Mouse (Mus musculus) CH12.LX (cell line): ENCODE measurements at regions not wholly inside any gene's neighbourhood (a gene's known extent, or its start where the extent isn't known, plus 50 kb on each side); places are given as distances from the start of the nearest gene placed in this dataset.

Experiments used
- DNase-seq: peaks from one replicate; pipeline ENCODE4 v3.0.0-alpha.2; 2013; ENCODE audit errors: extremely low read depth
- H3K27ac ChIP-seq: 2 replicates; pipeline ENCODE4 v1.5.1; 2012; ENCODE audit warnings: low read depth, mild to moderate bottlenecking, control low read depth, moderate library complexity; ENCODE audit not compliant: insufficient read depth
- H3K27me3 ChIP-seq: replicated peaks from 2 replicates; pipeline ENCODE3; 2012; ENCODE audit warnings: inconsistent platforms
- H3K36me3 ChIP-seq, 2 experiments: replicated peaks in 1 of 2; 2 replicates each; pipeline versions ENCODE3 to v1.6.1; 2012; ENCODE audit warnings: inconsistent platforms in 1 of 2, low read length in 1 of 2, mild to moderate bottlenecking in 1 of 2, mixed read lengths in 1 of 2, moderate library complexity in 1 of 2; ENCODE audit not compliant: control insufficient read depth in 1 of 2, insufficient read depth in 1 of 2
- H3K4me1 ChIP-seq, 2 experiments: 2 replicates each; pipeline ENCODE4 v1.6.1; 2012; ENCODE audit warnings: inconsistent platforms in 1 of 2, moderate library complexity in 1 of 2; ENCODE audit not compliant: insufficient read depth in 2 of 2, control insufficient read depth in 1 of 2
- H3K4me2 ChIP-seq: 2 replicates; pipeline ENCODE4 v1.6.1; 2012; ENCODE audit warnings: low read depth, mild to moderate bottlenecking, control low read depth; ENCODE audit not compliant: poor library complexity, insufficient read depth, severe bottlenecking
- H3K4me3 ChIP-seq, 3 experiments: fragments of 150-350 bp in 1 of 3; sonication (generic) in 1 of 3; replicated peaks in 1 of 3; 2 replicates each; pipeline versions ENCODE3 to v1.5.1; 2011 to 2012; ENCODE audit warnings: low read depth in 2 of 3, low read length in 2 of 3, mild to moderate bottlenecking in 2 of 3, moderate library complexity in 2 of 3, control low read depth in 1 of 3, improper control_type of control experiment in 1 of 3, inconsistent platforms in 1 of 3, mixed read lengths in 1 of 3; ENCODE audit not compliant: poor library complexity in 1 of 3
- H3K79me2 ChIP-seq: replicated peaks from 2 replicates; pipeline ENCODE4 v1.6.1; 2012; ENCODE audit warnings: mild to moderate bottlenecking, moderate library complexity; ENCODE audit not compliant: control insufficient read depth, poor library complexity, insufficient read depth, severe bottlenecking; ENCODE audit errors: extremely low read depth
- H3K9ac ChIP-seq: 2 replicates; pipeline ENCODE4 v1.6.1; 2012; ENCODE audit warnings: low read depth, mild to moderate bottlenecking, control low read depth, moderate library complexity; ENCODE audit not compliant: insufficient read depth
- H3K9me3 ChIP-seq: replicated peaks from 2 replicates; pipeline ENCODE3; 2012; ENCODE audit warnings: low read length, inconsistent platforms, mixed read lengths
- CHD2 ChIP-seq: IDR thresholded peaks from 2 replicates; pipeline ENCODE4 v1.6.1; 2011; ENCODE audit warnings: low read length, improper control_type of control experiment
- ETS1 ChIP-seq: conservative IDR thresholded peaks from 2 replicates; pipeline ENCODE4 v1.6.1; 2012; ENCODE audit warnings: low read depth, mild to moderate bottlenecking, inconsistent platforms, low read length, improper control_type of control experiment, moderate library complexity
- GABPA ChIP-seq: IDR thresholded peaks from 2 replicates; pipeline ENCODE4 v1.6.1; 2012; ENCODE audit warnings: low read depth, low read length, improper control_type of control experiment, inconsistent platforms; ENCODE audit not compliant: insufficient replicate concordance
- HCFC1 ChIP-seq: IDR thresholded peaks from 2 replicates; pipeline ENCODE4 v1.6.1; 2012; ENCODE audit warnings: low read depth, mild to moderate bottlenecking, inconsistent platforms, low read length, improper control_type of control experiment
- KAT2A ChIP-seq: IDR thresholded peaks from 2 replicates; pipeline ENCODE4 v1.6.1; 2012; ENCODE audit warnings: low read length, improper control_type of control experiment, inconsistent platforms; ENCODE audit not compliant: insufficient replicate concordance
- MAFK ChIP-seq: IDR thresholded peaks from 2 replicates; pipeline ENCODE4 v1.6.1; 2011; ENCODE audit warnings: low read length, improper control_type of control experiment; ENCODE audit not compliant: insufficient replicate concordance
- MAZ ChIP-seq: IDR thresholded peaks from 2 replicates; pipeline ENCODE4 v1.6.1; 2012; ENCODE audit warnings: low read depth, mild to moderate bottlenecking, inconsistent platforms, low read length, improper control_type of control experiment, moderate library complexity
- MYC ChIP-seq: IDR thresholded peaks from 2 replicates; pipeline ENCODE4 v1.6.1; 2011; ENCODE audit warnings: low read depth, mild to moderate bottlenecking, improper control_type of control experiment, low read length
- PAX5 ChIP-seq: IDR thresholded peaks from 2 replicates; pipeline ENCODE4 v1.6.1; 2012; ENCODE audit warnings: low read length, inconsistent platforms, mixed read lengths
- POLR2A ChIP-seq: IDR thresholded peaks from 2 replicates; pipeline ENCODE4 v1.6.1; 2011; ENCODE audit warnings: low read depth, mild to moderate bottlenecking, improper control_type of control experiment, low read length
- POLR2AphosphoS2 ChIP-seq: IDR thresholded peaks from 2 replicates; pipeline ENCODE4 v1.6.1; 2011; ENCODE audit warnings: low read depth, low read length, improper control_type of control experiment
- RCOR1 ChIP-seq: conservative IDR thresholded peaks from 2 replicates; pipeline ENCODE4 v1.6.1; 2012; ENCODE audit warnings: low read depth, mild to moderate bottlenecking, inconsistent platforms, low read length, improper control_type of control experiment
- SIN3A ChIP-seq: IDR thresholded peaks from 2 replicates; pipeline ENCODE4 v1.6.1; 2012; ENCODE audit warnings: low read length, improper control_type of control experiment, inconsistent platforms
- SMC3 ChIP-seq: IDR thresholded peaks from 2 replicates; pipeline ENCODE4 v1.6.1; 2011; ENCODE audit warnings: low read depth, low read length, improper control_type of control experiment
- TCF12 ChIP-seq: IDR thresholded peaks from 2 replicates; pipeline ENCODE4 v1.6.1; 2014; ENCODE audit warnings: low read depth, mild to moderate bottlenecking, inconsistent platforms, low read length, improper control_type of control experiment
- USF1 ChIP-seq: IDR thresholded peaks from 2 replicates; pipeline ENCODE4 v1.6.1; 2014; ENCODE audit warnings: low read depth, mild to moderate bottlenecking, inconsistent platforms, low read length, improper control_type of control experiment
- USF2 ChIP-seq: conservative IDR thresholded peaks from 2 replicates; pipeline ENCODE4 v1.6.1; 2011; ENCODE audit warnings: low read depth, low read length, improper control_type of control experiment
- ZNF384 ChIP-seq: IDR thresholded peaks from 2 replicates; pipeline ENCODE4 v1.6.1; 2012; ENCODE audit warnings: low read depth, low read length, improper control_type of control experiment, inconsistent platforms
- dilution Hi-C: fragments of 300-500 bp; cut with MboI; formaldehyde crosslinking; loops from 2 replicates; pipeline ENCODE4 v1.14.3; 2020; ENCODE audit warnings: low sequenced_read_pairs; ENCODE audit not compliant: extremely low pct_unique_long_range_greater_than_20kb, extremely low pct_ligation_motif_present
- in situ Hi-C: fragments of 300-500 bp; cut with MboI; formaldehyde crosslinking; loops from 3 replicates; pipeline ENCODE4 v1.14.3; 2019; ENCODE audit warnings: low sequenced_read_pairs, low pct_ligation_motif_present, low pct_unique_long_range_greater_than_20kb, mixed read lengths

DNA sequence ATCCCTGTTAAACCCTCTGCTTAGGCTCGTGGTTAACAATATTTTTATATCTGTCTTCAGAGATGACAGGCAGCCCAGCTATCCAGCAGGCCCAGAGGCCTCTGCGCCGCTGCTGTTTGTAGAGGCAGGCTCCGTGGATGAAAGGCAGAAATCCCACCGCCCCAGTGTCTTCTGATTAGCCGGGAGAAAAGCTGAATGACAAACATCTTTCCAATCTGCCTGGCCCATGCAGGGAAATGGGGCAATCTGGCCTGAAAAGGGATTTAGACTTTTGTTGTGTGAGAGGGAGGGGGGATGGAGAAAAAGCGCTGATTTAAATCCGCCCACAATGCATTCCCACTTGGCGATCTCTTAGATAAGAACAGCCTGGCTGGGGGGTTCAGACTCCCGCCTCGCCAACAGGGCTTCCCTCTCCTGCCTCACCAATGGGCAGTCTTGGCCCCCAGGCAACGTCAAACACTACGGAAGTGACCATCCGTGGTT lies 148.1 kb upstream of the Lef1 start:
- no peak overlapping the region for H3K4me3 ChIP-seq
- H3K36me3 ChIP-seq: no peaks in the 10 kb centered on the region
- no peaks in the 10 kb centered on the region for H3K27me3 ChIP-seq
- H3K9ac ChIP-seq: no peak overlapping the region
- no peak overlapping the region for H3K27ac ChIP-seq
- dilution Hi-C loops: no loop called here
- no peaks in the 10 kb centered on the region for H3K79me2 ChIP-seq
- H3K4me1 ChIP-seq: no peaks in the 10 kb centered on the region
- TF ChIP-seq POLR2AphosphoS2: no peak
- no peak for TF ChIP-seq HCFC1
- no peak for TF ChIP-seq GABPA
- no peak for TF ChIP-seq MAZ
- no peak for TF ChIP-seq ZNF384
- no peak for TF ChIP-seq USF1
- TF ChIP-seq USF2: no peak
- no peak for TF ChIP-seq SIN3A
- TF ChIP-seq MAFK: no peak
- TF ChIP-seq KAT2A: no peak
- no peak for TF ChIP-seq ETS1
- no peak for TF ChIP-seq POLR2A
- TF ChIP-seq MYC: no peak
- no peak for TF ChIP-seq PAX5
- H3K9me3 ChIP-seq: no peaks in the 10 kb centered on the region
- no peak for DNase-seq
- no peak overlapping the region for H3K4me2 ChIP-seq
- in situ Hi-C loops: no loop called here

DNA sequence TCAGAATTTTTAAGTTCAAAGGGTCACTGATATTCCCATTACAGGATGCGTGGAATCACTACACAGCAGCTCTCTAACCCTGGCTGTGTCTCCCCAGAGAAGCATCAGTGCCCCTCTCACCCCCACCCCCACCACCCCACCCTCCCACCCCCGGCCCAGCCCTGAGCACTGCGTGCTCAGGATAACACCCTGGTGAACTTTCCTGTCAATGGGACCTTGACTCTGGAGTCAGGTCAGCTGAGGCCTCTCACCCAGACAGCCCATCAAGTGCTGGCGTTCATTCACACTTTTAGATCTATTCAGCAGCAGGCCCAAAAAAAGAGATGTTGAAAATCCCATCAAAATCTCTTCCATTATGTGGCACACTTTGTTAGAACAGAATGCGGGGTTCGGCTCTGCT lies 148.6 kb upstream of the Lef1 start:
- no peak overlapping the region for H3K4me2 ChIP-seq
- in situ Hi-C loops: no loop called here
- no peak overlapping the region for H3K27ac ChIP-seq
- no peak overlapping the region for H3K4me3 ChIP-seq
- dilution Hi-C loops: no loop called here
- no peaks in the 10 kb centered on the region for H3K4me1 ChIP-seq
- no peaks in the 10 kb centered on the region for H3K27me3 ChIP-seq
- no peaks in the 10 kb centered on the region for H3K36me3 ChIP-seq
- no peaks in the 10 kb centered on the region for H3K9me3 ChIP-seq
- no peaks in the 10 kb centered on the region for H3K79me2 ChIP-seq
- DNase-seq: no peak
- no peak overlapping the region for H3K9ac ChIP-seq
- TF ChIP-seq RCOR1 (no peak), USF1 (no peak), SMC3 (no peak), TCF12 (no peak), CHD2 (no peak)
